Mouse (Mus musculus): Measurements from ENCODE around the gene Secisbp2l. TPM values are rescaled to one million over a fixed set of nuclear protein-coding genes. Genes with fewer than 3 reads are reported as not detected.

The Secisbp2l gene
- total and polyA plus RNA-seq, 2 experiments from 2014 or later: 26.6 to 43.5 TPM

DNA sequence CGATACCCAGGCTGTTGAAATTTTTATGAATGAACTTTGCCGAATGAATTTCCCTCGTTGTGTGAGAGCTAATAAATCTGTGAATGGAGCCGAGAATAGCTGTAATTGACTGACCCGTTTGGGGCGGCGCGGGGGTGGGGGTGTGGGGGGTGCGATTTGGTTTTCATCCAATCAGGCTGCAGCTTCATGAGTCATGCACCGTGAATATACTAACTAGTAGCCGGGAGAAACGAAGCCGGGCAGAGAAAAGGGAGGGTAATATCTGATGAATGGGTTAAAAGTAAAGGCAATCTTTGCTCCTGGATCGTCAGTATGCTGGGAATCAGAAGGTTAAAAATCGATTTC is 58.6 kb downstream of the Secisbp2l start, which contains the start of gene Shc4:
Shc4 (minus strand) TSS at position 63 of the 345 bp plus-strand sequence.
- Histone ChIP-seq H3K9ac (replicated peaks; ENCODE audit: low read length) (peak within 1 kb of the TSS; percentile 57), H3K9me3 (ENCODE audit: low read length) (no peaks in the 10 kb centered on the region), H3K4me2 (ENCODE audit: low read depth, low read length) (peak within 1 kb of the TSS; percentile 91), H3K4me1 (ENCODE audit: insufficient read depth, low read length) (peaks cover 6% of the 10 kb centered on the region; the same call in 1 of the 2 replicates), H3K27ac (peak within 1 kb of the TSS; percentile 67), H3K4me3 (ENCODE audit: low read length) (peak within 1 kb of the TSS; percentile 49), H3K27me3 (ENCODE audit: insufficient read depth, low read length) (no peaks in the 10 kb centered on the region), H3K36me3 (ENCODE audit: insufficient read depth, low read length) (no peaks in the 10 kb centered on the region)
- under 1% methylated on average over 15 of the region's 15 CpGs for WGBS
- TF ChIP-seq CTCF (IDR thresholded peaks at IDR 0.05; ENCODE audit: low read depth): no peak
- ATAC-seq (peak; percentile 86), DNase-seq (ENCODE audit: low spot score) (peak; percentile 83)

DNA sequence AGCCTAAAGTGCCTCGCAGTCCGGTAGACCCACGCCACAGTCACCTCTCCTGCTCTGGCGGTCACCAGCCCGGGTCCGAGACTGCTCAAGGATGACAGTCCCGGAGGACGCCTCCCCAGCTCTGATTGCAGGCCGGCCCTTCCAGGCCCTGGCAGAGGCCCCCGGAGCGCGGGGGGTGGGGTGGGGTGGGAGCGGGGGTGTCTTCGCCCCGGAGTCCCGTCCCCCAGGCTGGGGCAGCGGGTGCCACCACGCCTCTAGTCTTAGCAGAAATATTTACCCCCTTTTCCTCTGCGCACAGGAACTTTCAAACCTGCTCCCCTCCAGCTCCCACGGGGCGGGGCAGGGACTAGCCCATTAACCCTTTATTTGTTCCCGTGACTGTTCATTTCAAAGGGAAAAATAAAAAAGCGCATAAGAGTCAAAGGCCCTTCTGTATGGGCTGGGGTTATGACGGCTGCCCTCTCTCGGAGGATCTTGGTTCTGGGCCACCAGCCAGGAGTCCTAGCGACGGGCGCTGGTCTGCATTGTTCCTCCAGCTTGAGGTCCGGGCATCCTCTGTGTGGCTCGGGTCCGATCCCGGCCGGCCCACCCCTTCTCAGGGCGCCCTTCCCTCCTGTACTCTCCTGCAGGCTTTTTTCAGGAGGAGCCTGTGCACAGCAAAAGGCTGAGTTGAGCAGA is 59.1 kb downstream of the Secisbp2l start:
- DNase-seq (ENCODE audit: low spot score): peak; percentile 76
- H3K4me3 ChIP-seq (ENCODE audit: low read length): peak overlapping the region; percentile 49
- under 1% methylated on average over 32 of the region's 34 CpGs for whole genome bisulfite sequencing
- H3K9me3 ChIP-seq (ENCODE audit: low read length): no peaks in the 10 kb centered on the region
- peak; percentile 81 for ATAC-seq
- no peaks in the 10 kb centered on the region for H3K36me3 ChIP-seq (ENCODE audit: insufficient read depth, low read length)
- peak; percentile 50 for TF ChIP-seq CTCF (IDR thresholded peaks at IDR 0.05; ENCODE audit: low read depth)
- H3K4me2 ChIP-seq (ENCODE audit: low read depth, low read length): peak overlapping the region; percentile 91
- H3K27me3 ChIP-seq (ENCODE audit: insufficient read depth, low read length): no peaks in the 10 kb centered on the region
- peak overlapping the region; percentile 57 for H3K9ac ChIP-seq (replicated peaks; ENCODE audit: low read length)
- peaks cover 6% of the 10 kb centered on the region; the same call in 1 of the 2 replicates for H3K4me1 ChIP-seq (ENCODE audit: insufficient read depth, low read length)
- H3K27ac ChIP-seq: peak overlapping the region; percentile 67

DNA sequence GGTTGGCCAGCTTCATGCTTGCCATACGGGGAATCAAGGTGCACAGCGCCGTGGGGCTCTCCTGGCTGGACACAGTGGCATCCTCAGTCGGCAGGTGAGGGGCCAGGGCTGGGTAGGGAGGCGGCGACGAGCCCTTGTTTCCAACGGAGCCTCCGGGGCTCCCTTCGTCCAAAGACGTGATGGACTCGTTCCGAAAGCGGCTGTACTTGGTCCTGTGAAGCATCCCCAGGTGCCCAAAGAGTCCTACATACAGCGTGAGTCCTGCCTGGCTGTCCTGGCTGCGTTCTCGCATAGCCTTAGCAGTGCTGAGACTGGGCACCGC is 59.6 kb downstream of the Secisbp2l start:
- peaks cover 6% of the 10 kb centered on the region; the same call in 1 of the 2 replicates for H3K4me1 ChIP-seq (ENCODE audit: insufficient read depth, low read length)
- DNase-seq (ENCODE audit: low spot score) (no peak), ATAC-seq (peak; percentile 3; the same call in 1 of the 2 replicates)
- H3K4me2 ChIP-seq (ENCODE audit: low read depth, low read length): peak overlapping the region; percentile 91
- H3K9ac ChIP-seq (replicated peaks; ENCODE audit: low read length): peak overlapping the region; percentile 57
- H3K27me3 ChIP-seq (ENCODE audit: insufficient read depth, low read length): no peaks in the 10 kb centered on the region
- no peak for TF ChIP-seq CTCF (IDR thresholded peaks at IDR 0.05; ENCODE audit: low read depth)
- no peaks in the 10 kb centered on the region for H3K36me3 ChIP-seq (ENCODE audit: insufficient read depth, low read length)
- no peaks in the 10 kb centered on the region for H3K9me3 ChIP-seq (ENCODE audit: low read length)
- WGBS: 2% methylated on average over 18 of the region's 18 CpGs
- peak overlapping the region; percentile 67; the same call in 1 of the 2 replicates for H3K27ac ChIP-seq
- peak overlapping the region; percentile 49 for H3K4me3 ChIP-seq (ENCODE audit: low read length)

DNA sequence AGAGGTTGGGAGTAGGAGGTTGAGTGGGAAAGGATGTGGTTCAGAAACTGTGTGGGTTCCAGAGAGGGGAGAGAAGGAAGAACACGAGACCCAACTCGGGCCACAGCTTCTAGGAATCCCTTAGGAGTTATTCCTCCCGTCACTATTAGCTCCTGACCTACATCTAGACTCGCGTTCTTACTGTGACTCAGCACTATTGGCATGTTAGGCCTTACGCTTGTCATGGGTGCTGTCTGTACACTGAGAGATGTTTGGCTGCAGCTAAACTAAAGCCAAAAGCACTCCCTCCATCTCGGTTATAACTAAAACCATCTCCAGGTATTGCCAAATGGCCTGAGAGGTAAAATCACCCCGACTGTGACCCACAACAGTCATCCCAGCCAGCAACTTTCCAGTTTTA is 66.1 kb downstream of the Secisbp2l start:
- WGBS: 80% methylated on average over 8 of the region's 8 CpGs
- no peak for TF ChIP-seq CTCF (IDR thresholded peaks at IDR 0.05; ENCODE audit: low read depth)

DNA sequence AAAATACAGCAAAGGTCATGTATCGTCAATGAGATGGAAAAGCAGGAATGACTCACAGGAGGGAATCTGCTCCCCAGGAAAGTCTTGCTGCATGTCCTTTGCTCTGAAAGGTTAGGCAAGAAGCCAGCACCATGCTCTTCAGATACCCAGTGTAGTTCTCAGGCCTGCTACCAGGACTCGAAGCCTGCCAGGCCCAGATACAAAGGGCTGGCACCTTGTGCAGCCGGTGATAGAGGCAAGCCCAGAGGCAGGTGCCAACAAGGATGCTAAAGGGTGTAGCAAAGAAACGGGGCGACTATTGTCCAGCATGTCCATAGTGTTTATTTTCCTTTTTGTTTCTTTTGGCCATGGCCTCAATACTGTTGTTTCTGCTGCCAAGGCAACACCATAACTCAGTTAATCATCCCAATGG is 76.2 kb downstream of the Secisbp2l start:
- H3K4me2 ChIP-seq (ENCODE audit: low read depth, low read length): no peak overlapping the region
- ATAC-seq (peak; percentile 40), DNase-seq (ENCODE audit: low spot score) (peak; percentile 34)
- 32% methylated on average over 5 of the region's 5 CpGs for WGBS
- no peak overlapping the region for H3K27ac ChIP-seq
- no peak overlapping the region for H3K9ac ChIP-seq (replicated peaks; ENCODE audit: low read length)
- no peaks in the 10 kb centered on the region for H3K27me3 ChIP-seq (ENCODE audit: insufficient read depth, low read length)
- H3K36me3 ChIP-seq (ENCODE audit: insufficient read depth, low read length): no peaks in the 10 kb centered on the region
- 0 out of 2 replicates have a peak, but pooled peaks cover 8% of the 10 kb centered on the region for H3K4me1 ChIP-seq (ENCODE audit: insufficient read depth, low read length)
- TF ChIP-seq CTCF (IDR thresholded peaks at IDR 0.05; ENCODE audit: low read depth): no peak
- no peak overlapping the region for H3K4me3 ChIP-seq (ENCODE audit: low read length)
- H3K9me3 ChIP-seq (ENCODE audit: low read length): no peaks in the 10 kb centered on the region

More for the DNA sequence above, 66.1 kb downstream of the Secisbp2l start:
- Histone ChIP-seq H3K4me2 (ENCODE audit: low read depth, low read length) (no peak overlapping the region), H3K27ac (no peak overlapping the region), H3K27me3 (ENCODE audit: insufficient read depth, low read length) (no peaks in the 10 kb centered on the region), H3K9ac (replicated peaks; ENCODE audit: low read length) (no peak overlapping the region), H3K4me3 (ENCODE audit: low read length) (no peak overlapping the region), H3K36me3 (ENCODE audit: insufficient read depth, low read length) (no peaks in the 10 kb centered on the region), H3K4me1 (ENCODE audit: insufficient read depth, low read length) (no peaks in the 10 kb centered on the region), H3K9me3 (ENCODE audit: low read length) (no peaks in the 10 kb centered on the region)
- ATAC-seq (no peak), DNase-seq (ENCODE audit: low spot score) (no peak)

DNA sequence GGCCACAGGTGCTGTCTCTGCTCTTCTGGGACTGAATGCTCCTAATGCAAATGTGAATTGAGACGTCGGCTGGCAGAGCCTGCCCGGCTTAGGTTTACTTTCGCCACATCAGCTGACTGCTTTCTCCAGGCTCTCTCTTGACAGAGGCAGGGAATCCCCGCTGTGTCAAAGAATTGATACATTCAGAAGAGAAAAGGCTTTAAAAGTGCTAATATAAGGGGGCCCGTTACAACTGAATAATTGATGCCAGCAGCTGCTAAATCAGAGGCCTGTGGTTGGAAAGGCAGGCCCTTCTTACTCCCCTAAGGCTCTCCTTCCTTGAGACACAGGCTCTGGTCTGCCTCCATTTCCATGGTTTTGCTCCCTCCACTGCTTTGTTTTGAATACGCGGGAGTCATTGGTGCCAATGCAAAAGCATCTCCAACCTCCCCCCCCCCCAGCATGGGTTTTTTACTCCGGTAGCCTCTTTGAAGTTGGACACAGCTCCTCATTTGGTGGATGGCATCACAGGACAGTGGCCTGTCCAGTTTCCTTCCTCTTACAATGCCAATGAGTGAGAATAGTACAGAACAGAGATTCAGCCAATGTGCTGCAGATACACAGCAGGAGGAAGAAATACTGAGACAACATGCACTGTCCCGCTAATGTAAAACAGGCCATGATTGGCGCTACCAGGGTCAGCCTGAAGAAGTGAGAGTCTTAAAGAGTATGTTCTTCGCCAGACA is 77.6 kb downstream of the Secisbp2l start:
- TF ChIP-seq CTCF (IDR thresholded peaks at IDR 0.05; ENCODE audit: low read depth): no peak
- 31% methylated on average over 12 of the region's 12 CpGs for WGBS
- ATAC-seq (peak; percentile 63), DNase-seq (ENCODE audit: low spot score) (peak; percentile 50)
- Histone ChIP-seq H3K27me3 (ENCODE audit: insufficient read depth, low read length) (no peaks in the 10 kb centered on the region), H3K27ac (peak overlapping the region; percentile 32; the same call in 1 of the 2 replicates), H3K9ac (replicated peaks; ENCODE audit: low read length) (no peak overlapping the region; the same call in 1 of the 2 replicates), H3K4me2 (ENCODE audit: low read depth, low read length) (no peak overlapping the region), H3K36me3 (ENCODE audit: insufficient read depth, low read length) (no peaks in the 10 kb centered on the region), H3K4me3 (ENCODE audit: low read length) (no peak overlapping the region), H3K4me1 (ENCODE audit: insufficient read depth, low read length) (0 out of 2 replicates have a peak, but pooled peaks cover 8% of the 10 kb centered on the region), H3K9me3 (ENCODE audit: low read length) (no peaks in the 10 kb centered on the region)

Measured in hindbrain, postnatal 0 days (tissue).